Mouse (Mus musculus) lung, adult 2 months (tissue): ENCODE results near the gene Zfhx3.

ENCODE experiments used
- CTCF ChIP-seq: fragments of 200-500 bp; IDR thresholded peaks from 2 replicates; pipeline ENCODE4 v1.5.1; 2011; ENCODE audit warnings: mild to moderate bottlenecking, low read length, control low read depth; ENCODE audit not compliant: insufficient read depth
- POLR2A ChIP-seq: fragments of 200-500 bp; IDR thresholded peaks from 2 replicates; pipeline ENCODE4 v1.6.1; 2011; ENCODE audit warnings: low read depth, mild to moderate bottlenecking, control low read depth, low read length, borderline replicate concordance; ENCODE audit errors: extremely low read depth

- TF ChIP-seq CTCF (no peak), POLR2A (no peak)
Measured at GRCm38 (mm10) chr8:107926149-107926548, 16.3 kb upstream of the Zfhx3 start.
